Mouse (Mus musculus) hindbrain, postnatal 0 days (tissue): Measurements from ENCODE around the gene Dhx29. TPM values are rescaled to one million over a fixed set of nuclear protein-coding genes. Genes with fewer than 3 reads are reported as not detected.
A peak's percentile ranks its signal among the peaks of the same experiment; 100 is the strongest.

ENCODE experiments used
- ATAC-seq: fragments of 200-750 bp; cut with Nextera tagmentation; 2 replicates; pipeline ENCODE4 v1.8.0; 2017; ENCODE audit warnings: mild to moderate bottlenecking, moderate TSS enrichment, moderate library complexity
- DNase-seq: peaks from one replicate; pipeline ENCODE4 v3.0.0-alpha.2; 2015; ENCODE audit warnings: low spot score
- H3K27ac ChIP-seq: fragments of 300-500 bp; sonication (generic); 2 replicates; pipeline ENCODE4 v1.5.1; 2014; ENCODE audit warnings: mild to moderate bottlenecking
- H3K27me3 ChIP-seq: fragments of 300-500 bp; sonication (generic); 2 replicates; pipeline ENCODE4 v1.6.1; 2014; ENCODE audit warnings: low read length, mixed read lengths; ENCODE audit not compliant: insufficient read depth
- H3K36me3 ChIP-seq: fragments of 300-500 bp; sonication (generic); 2 replicates; pipeline ENCODE4 v1.6.1; 2014; ENCODE audit warnings: low read length, mixed read lengths; ENCODE audit not compliant: insufficient read depth
- H3K4me1 ChIP-seq: fragments of 300-500 bp; sonication (generic); 2 replicates; pipeline ENCODE4 v1.6.1; 2014; ENCODE audit warnings: antibody characterized with exemption, low read length, mixed read lengths; ENCODE audit not compliant: insufficient read depth
- H3K4me2 ChIP-seq: fragments of 300-500 bp; sonication (generic); 2 replicates; pipeline ENCODE4 v1.6.1; 2014; ENCODE audit warnings: low read depth, mild to moderate bottlenecking, low read length, moderate library complexity, mixed read lengths
- H3K4me3 ChIP-seq: fragments of 300-500 bp; sonication (generic); 2 replicates; pipeline ENCODE4 v1.5.1; 2014; ENCODE audit warnings: low read length
- H3K9ac ChIP-seq: fragments of 300-500 bp; sonication (generic); replicated peaks from 2 replicates; pipeline ENCODE4 v1.6.1; 2014; ENCODE audit warnings: mild to moderate bottlenecking, low read length, moderate library complexity, mixed read lengths
- H3K9me3 ChIP-seq: fragments of 300-500 bp; sonication (generic); 2 replicates; pipeline ENCODE4 v1.6.1; 2016; ENCODE audit warnings: low read length, mixed read lengths
- CTCF ChIP-seq: IDR thresholded peaks from 2 replicates; pipeline ENCODE4 v1.5.1; 2016; ENCODE audit warnings: antibody characterized with exemption, control low read depth, low read depth
- WGBS: fragments of 180-500 bp; shearing (Covaris S2); extraction: QIAGEN DNeasy Blood & Tissue Kit; methylation state at CpG from one replicate; pipeline ENCODE4 v1.1.7; 2014; 5-methylcytosine and 5-hydroxymethylcytosine counted together
- polyA plus RNA-seq: library from polyadenylated mRNA; unstranded; fragments of >200 nt; fragmentation: Nextera tagmentation; extraction: Ambion mirVana; gene quantifications from 2 replicates; pipeline ENCODE4 v1.2.1, GENCODE M21; 2015
- total RNA-seq: library from RNA; depleted of rRNA; stranded (reverse); fragments of >200 nt; gene quantifications from 2 replicates; pipeline ENCODE4 v1.2.3, GENCODE M21; 2014

Dhx29 gene
- total and polyA plus RNA-seq, 2 experiments from 2014 or later = 15.2 to 29.5 TPM

DNA sequence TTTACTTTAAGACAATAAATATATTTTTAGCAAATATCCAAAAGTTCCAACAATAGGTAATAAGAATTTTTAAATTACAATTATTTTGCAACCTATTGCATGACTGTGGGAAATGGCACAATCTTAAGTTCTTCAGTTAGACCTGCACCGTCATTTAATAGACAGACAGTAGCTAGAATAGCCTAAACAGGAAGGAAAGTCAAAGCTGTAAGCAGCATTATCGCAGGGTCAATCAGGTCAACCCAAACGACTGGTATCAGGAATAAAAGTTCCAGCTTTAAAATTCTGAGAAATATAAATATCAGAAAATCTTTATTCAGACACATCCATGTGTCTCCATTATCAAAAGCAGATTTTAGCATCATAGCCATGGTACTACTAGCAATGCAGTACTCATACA lies 6.3 kb upstream of the Dhx29 start:
- no peak for TF ChIP-seq CTCF
- Histone ChIP-seq H3K36me3 (peaks cover 16% of the 10 kb centered on the region; the same call in 1 of the 2 replicates), H3K4me1 (peaks cover 2% of the 10 kb centered on the region), H3K9ac (no peak overlapping the region), H3K27ac (no peak overlapping the region), H3K9me3 (no peaks in the 10 kb centered on the region), H3K4me2 (no peak overlapping the region), H3K4me3 (no peak overlapping the region), H3K27me3 (no peaks in the 10 kb centered on the region)
- DNase-seq = no peak
- 86% methylated on average over 3 of the region's 3 CpGs for WGBS
- no peak for ATAC-seq

DNA sequence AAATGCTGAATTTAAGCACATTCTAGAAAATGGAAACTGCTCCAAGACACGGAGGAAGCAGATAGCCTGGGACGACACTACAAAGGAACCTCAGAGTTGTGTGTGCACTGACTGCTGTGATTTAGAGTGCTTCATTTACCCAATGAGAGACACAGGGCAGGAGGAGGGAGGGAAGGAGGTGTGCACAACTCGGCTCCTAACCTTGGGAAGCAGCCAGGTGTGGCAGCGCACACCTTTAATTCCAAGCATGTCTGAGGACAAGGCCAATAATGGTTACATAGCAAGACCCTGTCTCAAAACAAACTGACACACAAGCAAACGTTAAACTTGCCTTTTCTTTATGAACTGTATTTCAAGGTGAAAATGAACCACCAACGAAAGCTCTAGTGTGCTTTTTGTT lies 2.0 kb upstream of the Dhx29 start:
- no peak overlapping the region for H3K27ac ChIP-seq
- no peak overlapping the region for H3K9ac ChIP-seq

DNA sequence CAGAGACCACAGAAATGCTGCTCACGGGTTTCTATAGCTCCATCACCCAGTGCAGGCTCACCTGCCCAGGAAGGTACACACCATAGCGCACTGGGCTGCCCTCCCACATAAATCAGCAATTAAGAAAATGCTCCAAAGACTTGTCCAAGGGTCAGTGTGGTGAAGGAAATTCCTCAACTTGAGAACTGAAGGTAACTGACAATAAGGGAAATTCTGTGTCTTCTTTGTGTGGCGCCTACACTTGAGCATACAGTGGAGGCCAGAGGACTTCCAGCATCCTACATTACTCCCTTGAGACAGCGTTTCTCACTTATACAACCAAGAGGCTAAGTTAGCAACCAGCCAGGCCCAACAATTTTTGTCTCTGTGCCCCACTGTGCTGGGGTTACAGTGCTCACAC lies 1.3 kb upstream of the Dhx29 start:
- Histone ChIP-seq H3K9ac (peak overlapping the region; percentile 68; the same call in 1 of the 2 replicates), H3K4me1 (peaks cover 6% of the 10 kb centered on the region), H3K27me3 (no peaks in the 10 kb centered on the region), H3K36me3 (0 out of 2 replicates have a peak, but pooled peaks cover 7% of the 10 kb centered on the region), H3K27ac (no peak overlapping the region), H3K9me3 (no peaks in the 10 kb centered on the region), H3K4me3 (peak overlapping the region; percentile 81), H3K4me2 (peak overlapping the region; percentile 75)
- 75% methylated on average over 4 of the region's 4 CpGs for WGBS
- DNase-seq = no peak
- TF ChIP-seq CTCF = no peak
- no peak for ATAC-seq

More for the DNA sequence above, 2.0 kb upstream of the Dhx29 start:
- H3K9me3 ChIP-seq = no peaks in the 10 kb centered on the region
- ATAC-seq (no peak), DNase-seq (no peak)
- H3K4me3 ChIP-seq = no peak overlapping the region
- WGBS = 71% methylated on average over 6 of the region's 6 CpGs
- H3K27me3 ChIP-seq = no peaks in the 10 kb centered on the region
- no peak overlapping the region for H3K4me2 ChIP-seq
- no peak for TF ChIP-seq CTCF
- peaks cover 6% of the 10 kb centered on the region for H3K4me1 ChIP-seq
- H3K36me3 ChIP-seq = no peaks in the 10 kb centered on the region

GRCm38 (mm10) chr13:112926796-112927195 lies 458 bp upstream of the Dhx29 start:
- ATAC-seq (0 out of 2 replicates have a peak, but pooled peaks have one; percentile 1), DNase-seq (peak; percentile 28)
- under 1% methylated on average over 19 of the region's 19 CpGs for WGBS

DNA sequence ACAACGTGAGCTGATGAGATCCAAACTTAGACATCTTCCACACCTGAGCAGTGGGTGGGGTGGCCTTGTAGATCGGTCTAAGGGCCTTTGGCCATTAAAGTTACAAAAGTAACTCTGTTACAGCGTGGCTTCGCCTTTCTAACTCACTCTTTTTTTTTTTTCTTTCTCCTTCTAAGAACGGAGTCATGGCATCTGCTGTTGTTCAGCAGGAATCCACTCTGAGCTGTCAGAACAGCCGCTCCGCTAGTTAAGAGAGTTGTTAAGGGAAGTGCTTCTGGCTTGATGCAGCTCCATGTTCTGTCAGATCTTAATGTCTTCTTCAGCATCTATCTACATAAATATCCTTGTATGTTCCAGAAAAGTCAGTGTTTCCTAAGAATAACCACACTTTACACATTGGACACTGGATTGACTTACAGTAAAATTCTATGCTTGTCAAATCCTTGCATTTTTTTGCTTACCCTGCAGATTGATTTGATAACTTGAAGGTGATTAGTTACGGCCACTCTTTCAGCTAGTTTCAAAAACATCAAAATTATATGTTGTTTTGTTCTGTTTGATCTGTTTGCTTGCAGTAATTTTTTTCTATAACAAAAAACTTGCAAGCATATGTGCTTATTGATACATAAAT lies 899 bp downstream of the Dhx29 start:
- H3K9me3 ChIP-seq = no peaks in the 10 kb centered on the region
- peaks cover 17% of the 10 kb centered on the region; the same call in 1 of the 2 replicates for H3K36me3 ChIP-seq
- peak overlapping the region; percentile 75 for H3K4me2 ChIP-seq
- peak overlapping the region; percentile 85 for H3K27ac ChIP-seq
- WGBS = 7% methylated on average over 8 of the region's 8 CpGs
- peak overlapping the region; percentile 81 for H3K4me3 ChIP-seq
- no peaks in the 10 kb centered on the region for H3K27me3 ChIP-seq
- no peak for ATAC-seq
- DNase-seq = peak; percentile 23
- H3K4me1 ChIP-seq = peaks cover 6% of the 10 kb centered on the region
- peak overlapping the region; percentile 68 for H3K9ac ChIP-seq
- no peak for TF ChIP-seq CTCF

More at GRCm38 (mm10) chr13:112926796-112927195, 458 bp upstream of the Dhx29 start:
- H3K4me2 ChIP-seq = peak overlapping the region; percentile 75
- peaks cover 6% of the 10 kb centered on the region for H3K4me1 ChIP-seq
- 0 out of 2 replicates have a peak, but pooled peaks cover 9% of the 10 kb centered on the region for H3K36me3 ChIP-seq
- peak overlapping the region; percentile 81 for H3K4me3 ChIP-seq
- peak overlapping the region; percentile 85 for H3K27ac ChIP-seq
- H3K9ac ChIP-seq = peak overlapping the region; percentile 68
- no peaks in the 10 kb centered on the region for H3K9me3 ChIP-seq
- TF ChIP-seq CTCF = no peak
- H3K27me3 ChIP-seq = no peaks in the 10 kb centered on the region

GRCm38 (mm10) chr13:112938130-112938529 lies 10.9 kb downstream of the Dhx29 start:
- DNase-seq = no peak
- Histone ChIP-seq H3K4me3 (no peak overlapping the region), H3K9ac (no peak overlapping the region), H3K9me3 (no peaks in the 10 kb centered on the region), H3K4me2 (no peak overlapping the region), H3K27me3 (no peaks in the 10 kb centered on the region), H3K27ac (no peak overlapping the region), H3K4me1 (no peaks in the 10 kb centered on the region), H3K36me3 (peaks cover 41% of the 10 kb centered on the region)
- no peak for TF ChIP-seq CTCF
- ATAC-seq = no peak
- WGBS = 96% methylated on average over 8 of the region's 8 CpGs

- no peaks in the 10 kb centered on the region for H3K27me3 ChIP-seq
- peaks cover 54% of the 10 kb centered on the region for H3K36me3 ChIP-seq
- no peaks in the 10 kb centered on the region for H3K4me1 ChIP-seq
- H3K4me2 ChIP-seq = no peak overlapping the region
- no peak for DNase-seq
- H3K9ac ChIP-seq = no peak overlapping the region
- no peak overlapping the region for H3K4me3 ChIP-seq
- H3K9me3 ChIP-seq = no peaks in the 10 kb centered on the region
- WGBS = 80% methylated on average over 15 of the region's 15 CpGs
- no peak for ATAC-seq
- H3K27ac ChIP-seq = no peak overlapping the region
- TF ChIP-seq CTCF = no peak
Observed at GRCm38 (mm10) chr13:112941879-112942330, 14.7 kb downstream of the Dhx29 start.
